Comparison of ENCODE assay signal across 8 mouse cellular contexts in genomic region chr3:30599711-30600545, GRCm38 (mm10). TPM values are rescaled to one million over a fixed set of nuclear protein-coding genes. Genes with fewer than 3 reads are reported as not detected.
DNase-seq lines count a peak whose midpoint lies in the region; ATAC-seq and TF ChIP-seq lines count a peak whose summit lies in the region.

TSS of gene Actrt3 (minus strand) at chr3:30599939.

- peaks cover 2% of the 10 kb centered on the region; the same call in 1 of the 2 replicates for H3K36me3 ChIP-seq in spleen, adult 2 months (ENCODE audit: control insufficient read depth, insufficient read depth, low read length)
- no peaks in the 10 kb centered on the region for H3K36me3 ChIP-seq in kidney, postnatal 0 days (ENCODE audit: insufficient read depth, low read length)
- H3K36me3 ChIP-seq in liver, embryonic 16.5 days (ENCODE audit: control insufficient read depth, insufficient read depth), result no peaks in the 10 kb centered on the region

- WGBS in spleen, adult 2 months, result 3% methylated on average over 32 of the region's 32 CpGs
- 2% methylated on average over 32 of the region's 32 CpGs for WGBS in kidney, postnatal 0 days
- WGBS in liver, embryonic 16.5 days (ENCODE audit: insufficient replicate concordance), result 1% methylated on average over 32 of the region's 32 CpGs
- 7% methylated on average over 32 of the region's 32 CpGs for WGBS in olfactory bulb, adult 2 months

- 0 out of 2 replicates have a peak, but pooled peaks cover 4% of the 10 kb centered on the region for H3K4me1 ChIP-seq in spleen, adult 2 months (ENCODE audit: control insufficient read depth, insufficient read depth, insufficient read length)
- H3K4me1 ChIP-seq in kidney, postnatal 0 days (replicated peaks; ENCODE audit: insufficient read depth, low read length), result peaks cover 6% of the 10 kb centered on the region
- H3K4me1 ChIP-seq in liver, embryonic 16.5 days (ENCODE audit: control insufficient read depth, low read depth, low read length), result peaks cover 24% of the 10 kb centered on the region
- H3K4me1 ChIP-seq in olfactory bulb, adult 2 months (ENCODE audit: control insufficient read depth, insufficient read depth, low read length), result peaks cover 8% of the 10 kb centered on the region

- no peak for TF ChIP-seq POLR2A in spleen, adult 2 months (IDR thresholded peaks at IDR 0.05; ENCODE audit: low read depth, low read length)
- TF ChIP-seq POLR2A in olfactory bulb, adult 2 months (IDR thresholded peaks at IDR 0.05; ENCODE audit: insufficient read depth, low read depth, low read length), result no peak

- no peaks in the 10 kb centered on the region for H3K9me3 ChIP-seq in kidney, postnatal 0 days (replicated peaks; ENCODE audit: low read length)
- no peaks in the 10 kb centered on the region for H3K9me3 ChIP-seq in liver, embryonic 16.5 days (replicated peaks; ENCODE audit: control insufficient read depth, low read length)

- H3K27me3 ChIP-seq in spleen, adult 2 months (ENCODE audit: control insufficient read depth, insufficient read depth, low read length), result peaks cover 5% of the 10 kb centered on the region; the same call in 1 of the 2 replicates
- no peaks in the 10 kb centered on the region for H3K27me3 ChIP-seq in kidney, postnatal 0 days (ENCODE audit: insufficient read depth, low read length)
- H3K27me3 ChIP-seq in liver, embryonic 16.5 days (ENCODE audit: control insufficient read depth, insufficient read depth, low read depth, low read length), result peaks cover 30% of the 10 kb centered on the region

- peak within 1 kb of the TSS; percentile 73 for H3K4me3 ChIP-seq in spleen, adult 2 months (ENCODE audit: extremely low read depth, insufficient read depth, insufficient read length)
- H3K4me3 ChIP-seq in kidney, postnatal 0 days (replicated peaks; ENCODE audit: low read depth, low read length), result peak within 1 kb of the TSS; percentile 93
- H3K4me3 ChIP-seq in liver, embryonic 16.5 days (ENCODE audit: low read depth, low read length), result peak within 1 kb of the TSS; percentile 73
- peak within 1 kb of the TSS; percentile 52 for H3K4me3 ChIP-seq in olfactory bulb, adult 2 months (ENCODE audit: insufficient read depth, low read depth, low read length)

- peak within 1 kb of the TSS; percentile 36; the same call in 1 of the 2 replicates for H3K9ac ChIP-seq in kidney, postnatal 0 days (ENCODE audit: low read depth, low read length)
- peak within 1 kb of the TSS; percentile 66 for H3K9ac ChIP-seq in liver, embryonic 16.5 days (ENCODE audit: low read depth, low read length)

- ATAC-seq in kidney, postnatal 0 days (replicated peaks; ENCODE audit: low FRiP score, low read depth), result no peak
- ATAC-seq in liver, embryonic 16.5 days (ENCODE audit: low read depth), result no peak

- DNase-seq in spleen, adult 2 months (ENCODE audit: low read depth in 1 of 2, low spot score in 2 of 2), result peak in 1 of 2 experiments; percentile 33
- no peak for DNase-seq in spleen, postnatal 14 days (ENCODE audit: low spot score in 2 of 2)
- DNase-seq in cerebellum, postnatal 14 days, result peak; percentile 80 to 82
- peak; percentile 17 for DNase-seq in gastrocnemius, postnatal 14 days
- peak; percentile 11 for DNase-seq in kidney, postnatal 0 days (ENCODE audit: low spot score)
- DNase-seq in ovary, adult 18-20 months (ENCODE audit: low spot score), result no peak

- no peak for TF ChIP-seq CTCF in spleen, adult 2 months (IDR thresholded peaks at IDR 0.05; ENCODE audit: extremely low read depth, insufficient read depth, insufficient read length, insufficient replicate concordance)
- TF ChIP-seq CTCF in kidney, postnatal 0 days (IDR thresholded peaks at IDR 0.05; ENCODE audit: low read depth), result no peak
- no peak for TF ChIP-seq CTCF in olfactory bulb, adult 2 months (IDR thresholded peaks at IDR 0.05; ENCODE audit: insufficient read depth, low read depth, low read length)

- intact Hi-C loops in gastrocnemius, postnatal 14 days (cut with DNase I; ENCODE audit: low total_unique reads), result loop anchor here (10.0 kb wide), 1 partner anchor 395 kb away; the partner anchor contains the start of gene Prkci

- peak within 1 kb of the TSS; percentile 73 for H3K4me2 ChIP-seq in kidney, postnatal 0 days (ENCODE audit: low read length)
- peak within 1 kb of the TSS; percentile 96 for H3K4me2 ChIP-seq in liver, embryonic 16.5 days (ENCODE audit: low read depth, low read length)

- peak within 1 kb of the TSS; percentile 61 for H3K27ac ChIP-seq in spleen, adult 2 months (ENCODE audit: insufficient read depth, low read length)
- H3K27ac ChIP-seq in kidney, postnatal 0 days, result peak within 1 kb of the TSS; percentile 55; the same call in 1 of the 2 replicates
- peak within 1 kb of the TSS; percentile 69; the same call in 1 of the 2 replicates for H3K27ac ChIP-seq in liver, embryonic 16.5 days (ENCODE audit: low read length)
- peak within 1 kb of the TSS; percentile 30; the same call in 1 of the 2 replicates for H3K27ac ChIP-seq in olfactory bulb, adult 2 months (ENCODE audit: insufficient read depth, low read depth, low read length)

RNA-seq across cellular contexts. Expression of gene Actrt3, which starts in this region (rescaled TPM):
- 0.04 TPM in 1 of 2 replicates, not detected in the other for polyA plus RNA-seq in spleen, adult 2 months (2012; rRNA removed)
- not detected for total RNA-seq in gastrocnemius, postnatal 14 days (2021)
- polyA plus RNA-seq in kidney, postnatal 0 days (2015; fragmentation: Nextera tagmentation; extraction: Ambion mirVana), result not detected in 2 replicates
- polyA plus RNA-seq in liver, embryonic 16.5 days (2015; fragmentation: Nextera tagmentation; extraction: Ambion mirVana), result not detected in 2 replicates
- polyA plus RNA-seq in olfactory bulb, adult 2 months (2012; ENCODE audit: insufficient read depth, insufficient read length, low replicate concordance, missing spikeins), result not detected in 2 replicates

Comparison
In these comparisons a context has a peak if more than half of its experiments do, and no peak if none do; other contexts are left out.
1. Peak in DNase-seq in gastrocnemius, postnatal 14 days; RNA of the gene not detected or under 1 TPM.
2. Peak in DNase-seq, H3K4me3 ChIP-seq, H3K27ac ChIP-seq, H3K9ac ChIP-seq and H3K4me2 ChIP-seq in kidney, postnatal 0 days; RNA of the gene not detected or under 1 TPM.
3. DNase-seq: peak in cerebellum, postnatal 14 days (2 of 2); none in spleen, postnatal 14 days (0 of 2) and ovary, adult 18-20 months (single experiment).
4. Peak in every context shown above with its lines, with median percentiles within 50 percentile points of each other: H3K27ac ChIP-seq and H3K4me3 ChIP-seq.